22 mouse cellular contexts compared by ENCODE assay signal in the genomic region with DNA sequence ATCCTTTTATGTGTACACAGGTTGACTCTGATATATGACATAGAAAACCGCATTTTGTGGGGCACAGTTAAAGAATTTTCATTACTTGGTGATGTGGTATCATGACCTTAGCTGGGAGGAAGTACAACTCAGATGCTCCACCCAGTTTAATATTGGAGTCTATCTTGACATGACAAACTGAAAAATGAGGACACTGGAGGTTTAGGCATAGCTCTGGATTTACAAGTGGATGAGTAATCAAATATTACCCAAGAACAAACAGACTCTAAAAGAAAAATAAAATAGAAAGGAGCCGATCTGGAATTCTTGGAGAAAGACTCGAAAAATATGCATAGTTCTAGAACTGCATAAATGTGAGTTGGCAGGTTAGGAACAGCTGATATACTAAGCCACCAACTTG. TPM values are rescaled to one million over a fixed set of nuclear protein-coding genes. Genes with fewer than 3 reads are reported as not detected.
"Had no signal": no experiment of that assay in that cellular context is flagged by ENCODE, and none has a peak within 500 bp of the region (broad histone marks: within the 10 kb centered on the region; RNA-seq: fewer than 3 reads in every experiment).

No protein-coding gene starts in this region.

- H3K27ac ChIP-seq: liver, embryonic 13.5 days; neural tube, embryonic 12.5 days; neural tube, embryonic 15.5 days had no signal

- H3K4me3 ChIP-seq: liver, embryonic 13.5 days; neural tube, embryonic 12.5 days; neural tube, embryonic 15.5 days had no signal

- DNase-seq: kidney, adult 2 months; kidney, postnatal 4 days; liver, embryonic 13.5 days; lung, adult 2 months; lung, postnatal 14 days; lung, postnatal 4 days; midbrain, embryonic 14.5 days; right cerebral cortex, adult 18-20 months; right cerebral cortex, postnatal 14 days; thymus, adult 18-20 months; thymus, postnatal 36 days had no signal

RNA-seq across cellular contexts. Expression of a gene that starts 14.7 kb away (rescaled TPM):
- total RNA-seq: layer of hippocampus, adult 18-20 months; layer of hippocampus, postnatal 14 days; left cerebral cortex, adult 18-20 months; left cerebral cortex, postnatal 10 days; left cerebral cortex, postnatal 36 days; liver, adult 2 months; megakaryocyte progenitor cell, adult 5-6 weeks; megakaryocyte-erythroid progenitor cell, adult 5-6 weeks; midbrain, postnatal 0 days had no signal

RNA-seq across cellular contexts. Expression of a gene that starts 14.9 kb away (rescaled TPM):
- total RNA-seq: liver, adult 2 months; megakaryocyte progenitor cell, adult 5-6 weeks; megakaryocyte-erythroid progenitor cell, adult 5-6 weeks had no signal

RNA-seq across cellular contexts. Expression of a gene that starts 26.4 kb away (rescaled TPM):
- total RNA-seq: layer of hippocampus, postnatal 14 days; left cerebral cortex, adult 18-20 months; left cerebral cortex, postnatal 10 days; left cerebral cortex, postnatal 36 days; liver, adult 2 months; megakaryocyte progenitor cell, adult 5-6 weeks; megakaryocyte-erythroid progenitor cell, adult 5-6 weeks had no signal

RNA-seq across cellular contexts. Expression of a gene that starts 28.3 kb away (rescaled TPM):
- total RNA-seq: midbrain, postnatal 0 days had no signal

RNA-seq across cellular contexts. Expression of a gene that starts 33.0 kb away (rescaled TPM):
- total RNA-seq: layer of hippocampus, postnatal 14 days; left cerebral cortex, adult 18-20 months; left cerebral cortex, postnatal 10 days; left cerebral cortex, postnatal 36 days; liver, adult 2 months; megakaryocyte progenitor cell, adult 5-6 weeks; megakaryocyte-erythroid progenitor cell, adult 5-6 weeks; midbrain, postnatal 0 days had no signal
